Mouse (Mus musculus): ENCODE measurements around the gene Pde4b. TPM values are rescaled to one million over a fixed set of nuclear protein-coding genes. Genes with fewer than 3 reads are reported as not detected.

Gene Pde4b
- polyA plus RNA-seq, 2 experiments from 2014 or later, result 57.3 to 59.4 TPM

DNA sequence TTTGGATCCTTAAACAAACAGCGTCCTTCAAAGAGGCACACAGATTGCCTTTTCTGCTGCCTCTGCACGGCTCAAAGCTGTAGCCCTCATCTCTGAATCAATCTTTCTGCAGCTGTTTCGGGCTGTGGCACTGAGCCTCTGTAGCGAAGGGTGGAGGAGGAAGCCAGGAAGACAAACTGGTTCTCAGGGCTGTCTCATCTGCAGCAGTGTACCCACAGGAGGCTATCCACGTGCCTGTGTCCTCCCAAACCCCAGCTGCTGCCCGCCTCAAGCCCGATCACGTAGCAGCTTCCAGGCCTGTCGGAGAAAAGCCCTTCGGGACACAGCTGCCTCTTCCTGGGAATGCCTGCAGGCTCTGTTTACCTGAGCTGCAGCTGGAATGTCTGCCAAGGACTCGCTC lies 424.2 kb downstream of the Pde4b start:
- ATAC-seq, result peak; percentile 16

- ATAC-seq, result no peak
Measured at GRCm38 (mm10) chr4:102512940-102513339, 425.6 kb downstream of the Pde4b start.

- ATAC-seq, result no peak
Measured at GRCm38 (mm10) chr4:102513514-102513913, 426.2 kb downstream of the Pde4b start.

- ATAC-seq, result no peak
Measured at GRCm38 (mm10) chr4:102514972-102515835, 427.9 kb downstream of the Pde4b start.

- no peak for ATAC-seq
Measured at GRCm38 (mm10) chr4:102516395-102516794, 429.1 kb downstream of the Pde4b start.

- ATAC-seq, result peak; percentile 29
Measured at GRCm38 (mm10) chr4:102516982-102517630, 429.8 kb downstream of the Pde4b start.

- no peak for ATAC-seq
Measured at GRCm38 (mm10) chr4:102517653-102518052, 430.3 kb downstream of the Pde4b start.

GRCm38 (mm10) chr4:102518341-102518740 lies 431.0 kb downstream of the Pde4b start:
- ATAC-seq, result peak; percentile 51

GRCm38 (mm10) chr4:102520669-102521261 lies 433.4 kb downstream of the Pde4b start:
- peak; percentile 46 for ATAC-seq

- no peak for ATAC-seq
Measured at GRCm38 (mm10) chr4:102521434-102521833, 434.1 kb downstream of the Pde4b start.

- no peak for ATAC-seq
Measured at GRCm38 (mm10) chr4:102527361-102527760, 440.0 kb downstream of the Pde4b start.

DNA sequence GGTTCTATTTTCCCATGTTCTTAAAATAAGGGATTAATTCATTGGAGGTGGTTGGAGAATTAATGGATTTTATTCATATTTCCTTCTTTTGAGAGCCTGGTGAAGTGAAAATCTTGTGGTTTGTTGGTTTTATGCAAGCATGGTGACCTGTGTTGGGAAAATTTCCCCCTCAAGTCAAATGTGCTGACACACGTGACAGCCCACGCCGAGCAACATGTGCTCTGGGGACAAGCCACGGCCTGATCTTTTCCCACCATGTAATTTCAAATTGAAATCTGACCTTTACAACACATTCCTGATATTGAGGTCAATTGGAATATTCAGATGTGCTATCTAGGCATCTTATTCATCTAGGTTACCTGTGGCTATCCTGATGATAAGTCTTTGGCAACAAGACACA lies 443.5 kb downstream of the Pde4b start:
- ATAC-seq, result no peak

GRCm38 (mm10) chr4:102531729-102532128 lies 444.4 kb downstream of the Pde4b start:
- no peak for ATAC-seq

DNA sequence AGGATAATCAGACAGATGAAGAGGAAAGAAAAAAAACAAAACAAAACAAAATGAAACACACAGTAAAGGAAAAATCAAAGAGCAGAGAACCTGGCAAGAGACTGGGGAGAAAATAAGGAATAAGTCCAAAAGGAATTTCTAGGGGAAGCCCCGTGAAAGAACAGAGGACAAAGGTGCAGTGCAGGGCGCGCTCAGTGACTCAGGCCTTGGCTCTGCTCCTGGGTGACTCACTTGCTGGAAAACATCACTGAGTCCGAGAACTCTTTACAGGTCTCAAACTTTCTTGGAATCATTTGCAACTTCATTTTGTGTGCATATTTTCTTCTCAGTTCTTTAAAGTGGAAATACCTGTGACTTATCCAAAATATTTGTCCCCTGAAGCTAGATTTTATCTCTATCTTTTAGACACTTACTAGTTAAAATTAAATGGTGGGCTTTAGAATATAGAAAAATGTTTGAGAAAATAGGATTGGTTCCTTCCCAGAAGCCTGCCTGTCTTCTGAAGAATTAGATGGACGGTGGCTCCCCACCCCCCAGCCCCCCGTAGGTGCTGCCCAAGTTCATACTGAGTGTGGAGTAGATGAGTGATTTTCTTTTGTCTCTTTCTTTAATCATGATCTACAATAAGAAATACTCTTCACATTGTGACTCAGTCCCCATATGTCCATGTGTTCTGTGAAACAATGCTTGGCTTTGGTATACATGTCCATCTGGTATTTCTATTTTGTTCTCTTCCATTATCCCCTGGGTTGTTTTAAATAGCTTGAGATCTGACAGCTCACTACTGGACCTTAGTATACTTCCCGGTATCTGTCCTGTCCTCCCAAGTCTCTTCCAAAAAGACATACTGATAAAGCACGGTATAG lies 446.1 kb downstream of the Pde4b start:
- ATAC-seq, result no peak

GRCm38 (mm10) chr4:102534049-102534730 lies 446.8 kb downstream of the Pde4b start:
- no peak for ATAC-seq

- ATAC-seq, result no peak
Measured at GRCm38 (mm10) chr4:102535886-102536285, 448.5 kb downstream of the Pde4b start.

GRCm38 (mm10) chr4:102538266-102538665 lies 450.9 kb downstream of the Pde4b start:
- ATAC-seq, result no peak

GRCm38 (mm10) chr4:102538793-102539192 lies 451.4 kb downstream of the Pde4b start:
- ATAC-seq, result no peak

DNA sequence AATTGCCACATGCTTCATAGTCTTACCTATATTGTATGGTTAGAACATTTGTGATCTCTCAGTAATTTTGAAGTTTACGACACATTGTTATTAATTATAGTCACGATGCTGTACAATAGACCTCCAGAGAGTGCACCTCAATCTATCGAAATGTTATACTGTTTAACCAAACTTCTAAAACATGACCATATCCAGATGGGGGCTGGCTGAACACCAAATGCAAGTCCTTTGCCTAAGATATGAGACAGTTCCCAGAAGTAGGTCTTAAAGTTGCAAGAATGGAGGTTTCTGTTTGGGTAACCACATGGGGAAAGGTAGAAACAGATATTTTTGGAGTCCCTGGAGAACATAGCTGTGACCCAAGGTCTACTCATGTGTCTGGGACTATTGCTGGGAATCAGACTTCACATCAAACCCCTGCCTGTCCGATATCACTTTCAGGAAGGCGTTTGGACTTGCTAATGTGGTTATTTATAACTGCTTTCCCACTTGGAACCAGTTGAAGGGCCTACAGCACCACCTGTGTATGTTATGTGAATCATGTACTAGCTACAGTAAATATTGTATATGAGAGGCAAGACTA lies 452.3 kb downstream of the Pde4b start:
- no peak for ATAC-seq

DNA sequence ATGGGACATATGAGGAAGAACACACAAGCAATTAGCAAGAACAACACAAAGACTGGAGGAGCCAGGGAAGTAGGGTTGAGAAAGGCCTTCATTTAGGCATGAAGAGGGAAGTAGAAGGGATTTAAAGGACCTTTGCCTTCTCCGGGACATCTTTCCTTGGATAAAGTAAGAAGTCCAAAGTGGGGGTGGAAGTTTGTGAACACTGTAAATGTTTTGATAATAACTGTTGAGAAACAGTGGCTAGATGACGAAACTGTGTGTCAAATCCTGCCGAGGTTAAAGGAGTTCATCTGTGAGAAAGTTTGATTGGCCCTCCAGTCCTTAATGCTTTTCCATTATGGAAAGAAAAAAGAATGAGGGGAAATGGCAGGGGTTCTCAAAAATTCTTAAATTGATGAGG lies 455.6 kb downstream of the Pde4b start:
- no peak for ATAC-seq

- no peak for ATAC-seq
Measured at GRCm38 (mm10) chr4:102545226-102545625, 457.9 kb downstream of the Pde4b start.

GRCm38 (mm10) chr4:102555566-102555965 lies 468.2 kb downstream of the Pde4b start:
- ATAC-seq, result no peak

Measured in activated CD4-positive, CD25-positive, alpha-beta regulatory T cell, adult 4 months (primary cell).